Mouse (Mus musculus) C2C12 (cell line): ENCODE measurements at regions not wholly inside any gene's neighbourhood (a gene's known extent, or its start where the extent isn't known, plus 50 kb on each side); places are given as distances from the start of the nearest gene placed in this dataset.

Experiments used
- H3K27me3 ChIP-seq: one replicate; pipeline ENCODE4 v1.6.1; 2011; ENCODE audit not compliant: control insufficient read depth, insufficient read depth, insufficient read length
- H3K36me3 ChIP-seq: one replicate; pipeline ENCODE4 v1.6.1; 2011; ENCODE audit not compliant: control insufficient read depth, insufficient read depth
- H3K4me3 ChIP-seq: one replicate; pipeline ENCODE4 v1.5.1; 2011; ENCODE audit warnings: mild to moderate bottlenecking, control low read depth; ENCODE audit not compliant: poor library complexity, insufficient read depth, severe bottlenecking
- H3K79me2 ChIP-seq: one replicate; pipeline ENCODE4 v1.6.1; 2011; ENCODE audit not compliant: control insufficient read depth, insufficient read depth
- H3K79me3 ChIP-seq: one replicate; pipeline ENCODE4 v1.6.1; 2011; ENCODE audit warnings: low read depth, control low read depth
- H3ac ChIP-seq: one replicate; pipeline ENCODE3; 2011; ENCODE audit warnings: low read depth; ENCODE audit not compliant: control insufficient read depth, insufficient read length
- CEBPB ChIP-seq: IDR thresholded peaks from one replicate; pipeline ENCODE4 v1.6.1; 2011; ENCODE audit warnings: low read depth, mild to moderate bottlenecking, control low read depth, moderate library complexity
- CTCF ChIP-seq: IDR thresholded peaks from one replicate; pipeline ENCODE4 v1.5.1; 2011; ENCODE audit not compliant: control insufficient read depth, insufficient read depth, insufficient read length
- FOSL1 ChIP-seq: IDR thresholded peaks from one replicate; pipeline ENCODE4 v1.8.0; 2011; ENCODE audit warnings: mild to moderate bottlenecking, low read length; ENCODE audit not compliant: poor library complexity, insufficient read depth, severe bottlenecking
- MAX ChIP-seq: IDR thresholded peaks from one replicate; pipeline ENCODE4 v1.6.1; 2011; ENCODE audit warnings: mild to moderate bottlenecking, control low read depth
- MYOD1 ChIP-seq: IDR thresholded peaks from one replicate; pipeline ENCODE4 v1.6.1; 2011; ENCODE audit warnings: low read depth; ENCODE audit not compliant: control insufficient read depth, insufficient read length
- MYOG ChIP-seq: IDR thresholded peaks from one replicate; pipeline ENCODE4 v1.6.1; 2011; ENCODE audit not compliant: control insufficient read depth, insufficient read length; ENCODE audit errors: extremely low read depth
- USF1 ChIP-seq: IDR thresholded peaks from one replicate; pipeline ENCODE4 v1.6.1; 2011; ENCODE audit warnings: low read depth, mild to moderate bottlenecking, control low read depth, moderate library complexity

GRCm38 (mm10) chr4:125185076-125185475, 57.4 kb upstream of the Zc3h12a start:
- Histone ChIP-seq H3K79me3 (no peaks in the 10 kb centered on the region), H3ac (no peak overlapping the region), H3K36me3 (no peaks in the 10 kb centered on the region), H3K4me3 (no peak overlapping the region), H3K27me3 (no peaks in the 10 kb centered on the region), H3K79me2 (no peaks in the 10 kb centered on the region)
- TF ChIP-seq MYOD1 = no peak
- TF ChIP-seq USF1 = no peak
- no peak for TF ChIP-seq CEBPB
- no peak for TF ChIP-seq MAX
- TF ChIP-seq FOSL1 = no peak
- TF ChIP-seq CTCF = no peak
- no peak for TF ChIP-seq MYOG

- no peaks in the 10 kb centered on the region for H3K27me3 ChIP-seq
- H3K79me3 ChIP-seq = no peaks in the 10 kb centered on the region
- H3K4me3 ChIP-seq = no peak overlapping the region
- no peak for TF ChIP-seq FOSL1
- TF ChIP-seq MYOD1 = no peak
- no peak for TF ChIP-seq MAX
- no peak for TF ChIP-seq CTCF
- TF ChIP-seq MYOG = no peak
- TF ChIP-seq CEBPB = no peak
- TF ChIP-seq USF1 = no peak
- no peak overlapping the region for H3ac ChIP-seq
- no peaks in the 10 kb centered on the region for H3K79me2 ChIP-seq
- no peaks in the 10 kb centered on the region for H3K36me3 ChIP-seq
Measured at GRCm38 (mm10) chr4:125180947-125181346, 53.3 kb upstream of the Zc3h12a start.

GRCm38 (mm10) chr4:125178552-125178951, 50.9 kb upstream of the Zc3h12a start:
- no peaks in the 10 kb centered on the region for H3K79me2 ChIP-seq
- H3K27me3 ChIP-seq = no peaks in the 10 kb centered on the region
- TF ChIP-seq MAX (no peak), CEBPB (no peak), FOSL1 (no peak), MYOD1 (no peak), MYOG (no peak), USF1 (no peak), CTCF (no peak)
- no peak overlapping the region for H3K4me3 ChIP-seq
- no peaks in the 10 kb centered on the region for H3K79me3 ChIP-seq
- H3ac ChIP-seq = no peak overlapping the region
- H3K36me3 ChIP-seq = no peaks in the 10 kb centered on the region

- Histone ChIP-seq H3K79me3 (no peaks in the 10 kb centered on the region), H3K4me3 (no peak overlapping the region), H3K27me3 (no peaks in the 10 kb centered on the region), H3K36me3 (no peaks in the 10 kb centered on the region), H3K79me2 (no peaks in the 10 kb centered on the region), H3ac (no peak overlapping the region)
- no peak for TF ChIP-seq MYOG
- no peak for TF ChIP-seq MYOD1
- no peak for TF ChIP-seq CTCF
- no peak for TF ChIP-seq FOSL1
- no peak for TF ChIP-seq MAX
- no peak for TF ChIP-seq USF1
- TF ChIP-seq CEBPB = no peak
Measured at GRCm38 (mm10) chr4:125177666-125178065, 50.0 kb upstream of the Zc3h12a start.
